Mouse (Mus musculus) embryonic facial prominence, embryonic 12.5 days (tissue): ENCODE measurements around the gene Poc1a. TPM values are rescaled to one million over a fixed set of nuclear protein-coding genes. Genes with fewer than 3 reads are reported as not detected.

Source experiments
- ATAC-seq: fragments of 200-750 bp; cut with Nextera tagmentation; 2 replicates; pipeline ENCODE4 v1.8.0; 2017; ENCODE audit not compliant: insufficient number of reproducible peaks, insufficient read depth, low FRiP score, low TSS enrichment
- H3K27ac ChIP-seq: fragments of 300-500 bp; sonication (generic); 2 replicates; pipeline ENCODE4 v1.5.1; 2016; ENCODE audit warnings: mild to moderate bottlenecking
- H3K27me3 ChIP-seq: fragments of 300-500 bp; sonication (generic); 2 replicates; pipeline ENCODE4 v1.6.1; 2016; ENCODE audit warnings: mild to moderate bottlenecking, moderate library complexity
- H3K36me3 ChIP-seq: fragments of 300-500 bp; sonication (generic); 2 replicates; pipeline ENCODE4 v1.6.1; 2016; ENCODE audit warnings: mild to moderate bottlenecking
- H3K4me1 ChIP-seq: fragments of 300-500 bp; sonication (generic); 2 replicates; pipeline ENCODE4 v1.6.1; 2016
- H3K4me2 ChIP-seq: fragments of 300-500 bp; sonication (generic); replicated peaks from 2 replicates; pipeline ENCODE4 v1.6.1; 2016; ENCODE audit warnings: mild to moderate bottlenecking, moderate library complexity
- H3K4me3 ChIP-seq: fragments of 300-500 bp; sonication (generic); 2 replicates; pipeline ENCODE4 v1.5.1; 2016; ENCODE audit warnings: mild to moderate bottlenecking
- H3K9ac ChIP-seq: fragments of 300-500 bp; sonication (generic); 2 replicates; pipeline ENCODE4 v1.6.1; 2016; ENCODE audit warnings: mild to moderate bottlenecking, moderate library complexity
- H3K9me3 ChIP-seq: fragments of 300-500 bp; sonication (generic); 2 replicates; pipeline ENCODE4 v1.6.1; 2016; ENCODE audit warnings: mild to moderate bottlenecking, moderate library complexity
- WGBS: fragments of 180-500 bp; shearing (Covaris S2); methylation state at CpG from one replicate; pipeline ENCODE4 v1.1.7; 2016; 5-methylcytosine and 5-hydroxymethylcytosine counted together
- polyA plus RNA-seq: library from polyadenylated mRNA; unstranded; fragments of >200 nt; fragmentation: Nextera tagmentation; extraction: Ambion mirVana; gene quantifications from 2 replicates; pipeline ENCODE4 v1.2.1, GENCODE M21; 2016

Gene Poc1a
- polyA plus RNA-seq, 1 experiment from 2014 or later, result 27.9 TPM

DNA sequence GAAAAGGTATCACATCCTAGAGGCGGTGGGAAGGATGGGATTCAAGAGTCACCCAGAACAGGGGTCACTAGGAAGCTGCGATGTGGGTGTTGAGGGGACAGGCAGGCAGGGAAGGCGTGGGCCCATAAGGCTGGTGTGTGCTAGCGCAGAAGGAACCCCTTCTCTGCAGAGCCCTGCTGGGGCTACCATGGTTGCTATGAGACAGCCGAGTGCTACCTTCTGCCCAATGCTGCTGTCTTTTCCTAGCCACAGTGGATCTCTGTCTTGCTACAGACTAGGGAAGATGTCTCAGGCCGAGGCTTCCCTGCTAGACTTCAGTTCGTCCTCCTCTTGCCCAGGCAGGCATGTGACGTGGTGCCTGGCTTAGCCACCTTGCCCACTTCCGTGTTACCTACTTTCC lies 61.7 kb downstream of the Poc1a start:
- no peak for ATAC-seq
- Histone ChIP-seq H3K27me3 (no peaks in the 10 kb centered on the region), H3K36me3 (no peaks in the 10 kb centered on the region), H3K4me1 (peaks cover 68% of the 10 kb centered on the region), H3K9me3 (no peaks in the 10 kb centered on the region), H3K27ac (peak overlapping the region; percentile 98), H3K4me2 (no peak overlapping the region), H3K9ac (no peak overlapping the region), H3K4me3 (no peak overlapping the region)
- WGBS, result 93% methylated on average over 9 of the region's 9 CpGs

DNA sequence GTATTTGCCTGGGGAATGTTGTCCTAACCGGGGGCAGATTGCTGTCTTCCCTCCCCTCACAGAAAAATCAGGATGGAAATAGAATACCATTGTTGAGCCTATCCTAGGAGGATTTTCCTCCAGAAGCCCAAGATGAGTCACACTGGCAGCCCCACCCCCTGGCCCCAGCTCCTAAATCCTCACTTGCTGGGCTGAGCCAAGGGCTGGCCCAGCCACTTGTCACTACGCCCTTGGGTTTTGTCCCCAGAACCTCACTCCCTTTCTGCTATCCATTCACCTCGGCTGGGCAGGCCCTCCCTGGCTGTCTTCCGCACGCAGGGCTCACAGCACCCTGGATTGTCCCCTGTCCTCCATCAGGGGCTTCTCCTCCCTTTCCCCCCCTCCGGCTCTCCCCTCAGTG lies 64.3 kb downstream of the Poc1a start:
- H3K36me3 ChIP-seq, result no peaks in the 10 kb centered on the region
- H3K27me3 ChIP-seq, result no peaks in the 10 kb centered on the region
- H3K4me2 ChIP-seq, result no peak overlapping the region; the same call in 1 of the 2 replicates
- no peak for ATAC-seq
- H3K9ac ChIP-seq, result peak overlapping the region; percentile 29; the same call in 1 of the 2 replicates
- WGBS, result 35% methylated on average over 6 of the region's 6 CpGs
- no peak overlapping the region for H3K4me3 ChIP-seq
- H3K9me3 ChIP-seq, result no peaks in the 10 kb centered on the region
- peak overlapping the region; percentile 74 for H3K27ac ChIP-seq
- peaks cover 67% of the 10 kb centered on the region for H3K4me1 ChIP-seq

DNA sequence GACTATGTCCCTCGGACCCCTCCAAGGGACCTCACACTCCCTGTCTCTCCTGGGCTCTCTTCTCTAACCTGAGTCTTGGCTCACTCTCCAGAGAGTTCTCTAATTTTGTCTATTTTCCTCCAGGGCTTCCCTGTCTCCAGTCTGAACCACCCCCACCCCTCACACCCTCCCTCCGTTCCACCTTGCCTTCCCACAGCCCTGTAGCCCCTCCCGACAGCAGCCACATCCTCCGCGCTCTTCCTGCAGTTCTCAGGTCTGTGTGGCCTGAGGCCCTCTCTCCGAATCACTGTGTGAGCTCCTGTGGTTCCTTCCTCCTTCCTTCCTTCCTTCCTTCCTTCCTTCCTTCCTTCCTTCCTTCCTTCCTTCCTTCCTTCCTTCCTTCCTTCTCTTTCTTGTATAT lies 64.8 kb downstream of the Poc1a start:
- Histone ChIP-seq H3K27ac (peak overlapping the region; percentile 74), H3K9ac (no peak overlapping the region), H3K27me3 (no peaks in the 10 kb centered on the region), H3K4me2 (no peak overlapping the region; the same call in 1 of the 2 replicates), H3K9me3 (no peaks in the 10 kb centered on the region), H3K36me3 (no peaks in the 10 kb centered on the region), H3K4me3 (no peak overlapping the region), H3K4me1 (peaks cover 69% of the 10 kb centered on the region)
- 33% methylated on average over 6 of the region's 6 CpGs for WGBS
- ATAC-seq, result no peak; the same call in 1 of the 2 replicates

DNA sequence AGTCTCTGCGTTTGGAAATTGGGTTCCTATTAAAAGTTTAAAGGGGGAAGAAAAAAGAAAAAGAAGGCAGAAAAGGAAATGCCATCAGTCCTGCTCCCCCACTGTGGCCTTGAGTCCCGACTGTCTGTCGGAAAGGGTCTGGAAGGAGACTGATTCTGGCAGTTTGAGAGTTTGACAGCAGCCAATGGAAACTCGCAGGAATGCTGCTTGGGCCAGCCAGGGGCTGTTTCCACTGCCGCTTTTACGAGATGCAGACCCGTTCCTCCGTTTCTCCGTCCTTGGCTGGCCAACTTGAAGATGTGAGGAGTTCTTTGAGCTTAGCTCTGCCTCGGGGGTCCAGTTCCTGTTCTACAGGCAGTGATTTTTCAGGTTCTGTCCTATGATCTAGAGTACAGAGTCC lies 67.4 kb downstream of the Poc1a start:
- H3K27ac ChIP-seq, result peak overlapping the region; percentile 85

DNA sequence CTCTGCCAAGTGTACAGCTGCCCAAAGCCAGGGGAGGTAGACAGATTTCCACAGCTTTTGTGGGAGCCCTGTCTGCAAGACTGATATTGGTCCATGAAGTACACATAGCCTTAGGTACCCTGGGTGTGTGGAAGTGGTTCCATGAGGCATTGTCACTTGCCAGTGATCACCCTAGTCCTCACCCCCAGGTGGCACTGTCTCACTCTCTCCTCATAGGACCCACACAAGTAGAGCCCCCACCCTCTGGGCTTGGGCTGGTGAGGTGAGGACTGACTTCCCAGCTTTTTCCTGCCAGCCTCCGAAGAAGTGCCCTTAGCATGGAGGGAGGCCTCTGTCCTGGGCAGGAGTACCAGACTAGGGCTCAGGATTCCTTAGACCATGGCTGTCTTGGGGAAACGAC lies 68.2 kb downstream of the Poc1a start:
- Histone ChIP-seq H3K9ac (no peak overlapping the region), H3K27ac (peak overlapping the region; percentile 85), H3K9me3 (no peaks in the 10 kb centered on the region), H3K36me3 (no peaks in the 10 kb centered on the region), H3K4me1 (peaks cover 77% of the 10 kb centered on the region), H3K27me3 (no peaks in the 10 kb centered on the region), H3K4me2 (no peak overlapping the region), H3K4me3 (no peak overlapping the region)
- 39% methylated on average over 2 of the region's 2 CpGs for WGBS
- ATAC-seq, result no peak

More for the DNA sequence above, 67.4 kb downstream of the Poc1a start:
- peaks cover 70% of the 10 kb centered on the region for H3K4me1 ChIP-seq
- H3K9me3 ChIP-seq, result no peaks in the 10 kb centered on the region
- peak overlapping the region; percentile 11; the same call in 1 of the 2 replicates for H3K9ac ChIP-seq
- no peak overlapping the region for H3K4me2 ChIP-seq
- H3K27me3 ChIP-seq, result no peaks in the 10 kb centered on the region
- 35% methylated on average over 10 of the region's 10 CpGs for WGBS
- no peaks in the 10 kb centered on the region for H3K36me3 ChIP-seq
- ATAC-seq, result no peak
- H3K4me3 ChIP-seq, result no peak overlapping the region

DNA sequence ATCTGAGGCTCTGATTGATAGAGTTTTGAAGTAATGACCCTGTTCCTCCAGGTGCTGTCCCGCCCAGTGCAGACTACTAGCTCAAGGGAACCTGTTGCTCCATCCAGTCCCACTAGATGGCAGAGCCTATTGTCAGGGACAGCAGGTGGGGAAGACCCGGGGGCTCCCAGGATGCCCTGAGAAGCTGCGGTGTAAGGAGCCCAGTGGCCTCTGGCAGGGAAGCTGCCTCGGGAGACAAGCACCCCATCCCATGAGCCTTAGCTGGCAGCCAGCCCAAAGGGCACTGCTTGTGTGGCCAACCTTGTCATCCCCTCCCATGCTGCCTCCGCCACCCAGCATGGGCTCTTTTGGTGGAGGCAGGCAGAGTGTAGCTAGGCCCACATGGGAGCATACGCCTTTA lies 70.3 kb downstream of the Poc1a start:
- peaks cover 83% of the 10 kb centered on the region for H3K4me1 ChIP-seq
- no peaks in the 10 kb centered on the region for H3K36me3 ChIP-seq
- H3K27me3 ChIP-seq, result no peaks in the 10 kb centered on the region
- no peak overlapping the region for H3K4me2 ChIP-seq
- 64% methylated on average over 6 of the region's 6 CpGs for WGBS
- H3K9me3 ChIP-seq, result no peaks in the 10 kb centered on the region
- H3K4me3 ChIP-seq, result no peak overlapping the region
- H3K27ac ChIP-seq, result peak overlapping the region; percentile 98
- 0 out of 2 replicates have a peak overlapping the region, but pooled peaks have one; percentile 12 for H3K9ac ChIP-seq
- no peak for ATAC-seq

DNA sequence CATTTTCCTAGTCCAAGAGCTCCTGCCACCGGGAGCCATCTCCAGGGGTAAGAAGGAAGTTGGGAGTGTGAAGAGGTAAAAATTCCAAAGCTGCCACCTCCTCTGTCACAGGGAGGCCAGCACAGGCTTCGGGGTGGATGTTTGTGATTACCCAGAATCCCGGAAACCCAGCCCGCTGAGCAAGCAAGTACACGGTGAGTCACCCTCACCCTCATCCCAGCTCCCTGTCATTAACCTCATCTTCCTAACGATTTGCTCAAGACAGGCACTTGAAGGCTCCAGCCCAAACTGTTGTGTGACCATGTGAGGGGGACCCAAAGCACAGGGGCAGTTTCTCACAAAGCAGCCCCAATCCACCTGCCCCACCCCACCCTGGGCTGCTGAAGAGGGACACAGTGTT lies 72.9 kb downstream of the Poc1a start:
- Histone ChIP-seq H3K4me1 (peaks cover 95% of the 10 kb centered on the region), H3K9me3 (no peaks in the 10 kb centered on the region), H3K36me3 (no peaks in the 10 kb centered on the region), H3K27me3 (no peaks in the 10 kb centered on the region), H3K4me3 (no peak overlapping the region), H3K4me2 (no peak overlapping the region), H3K9ac (no peak overlapping the region), H3K27ac (peak overlapping the region; percentile 98)
- 47% methylated on average over 6 of the region's 6 CpGs for WGBS
- ATAC-seq, result no peak

DNA sequence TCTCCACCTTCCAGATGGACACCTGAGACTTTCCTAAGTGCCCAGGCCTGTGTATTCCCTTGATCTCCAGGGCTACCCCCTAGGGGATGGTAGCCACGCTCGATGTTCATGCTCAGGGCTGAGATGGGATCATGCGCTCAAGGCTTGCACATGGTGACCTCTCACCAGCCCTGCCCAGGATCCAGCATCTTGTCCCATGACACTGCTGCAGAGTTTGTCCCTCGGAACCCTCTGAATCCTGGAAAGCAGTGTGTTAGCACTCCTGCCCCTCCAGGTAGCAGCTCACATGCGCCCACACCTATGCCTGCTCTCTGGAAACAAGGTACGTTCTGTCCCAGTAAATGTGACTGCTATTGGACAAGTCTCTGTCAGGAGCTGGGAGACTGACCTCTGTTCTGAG lies 73.9 kb downstream of the Poc1a start:
- Histone ChIP-seq H3K4me2 (no peak overlapping the region), H3K27ac (peak overlapping the region; percentile 98), H3K27me3 (no peaks in the 10 kb centered on the region), H3K36me3 (no peaks in the 10 kb centered on the region), H3K4me3 (no peak overlapping the region), H3K9ac (no peak overlapping the region; the same call in 1 of the 2 replicates), H3K9me3 (no peaks in the 10 kb centered on the region), H3K4me1 (peaks cover 88% of the 10 kb centered on the region)
- ATAC-seq, result no peak
- 70% methylated on average over 6 of the region's 6 CpGs for WGBS

DNA sequence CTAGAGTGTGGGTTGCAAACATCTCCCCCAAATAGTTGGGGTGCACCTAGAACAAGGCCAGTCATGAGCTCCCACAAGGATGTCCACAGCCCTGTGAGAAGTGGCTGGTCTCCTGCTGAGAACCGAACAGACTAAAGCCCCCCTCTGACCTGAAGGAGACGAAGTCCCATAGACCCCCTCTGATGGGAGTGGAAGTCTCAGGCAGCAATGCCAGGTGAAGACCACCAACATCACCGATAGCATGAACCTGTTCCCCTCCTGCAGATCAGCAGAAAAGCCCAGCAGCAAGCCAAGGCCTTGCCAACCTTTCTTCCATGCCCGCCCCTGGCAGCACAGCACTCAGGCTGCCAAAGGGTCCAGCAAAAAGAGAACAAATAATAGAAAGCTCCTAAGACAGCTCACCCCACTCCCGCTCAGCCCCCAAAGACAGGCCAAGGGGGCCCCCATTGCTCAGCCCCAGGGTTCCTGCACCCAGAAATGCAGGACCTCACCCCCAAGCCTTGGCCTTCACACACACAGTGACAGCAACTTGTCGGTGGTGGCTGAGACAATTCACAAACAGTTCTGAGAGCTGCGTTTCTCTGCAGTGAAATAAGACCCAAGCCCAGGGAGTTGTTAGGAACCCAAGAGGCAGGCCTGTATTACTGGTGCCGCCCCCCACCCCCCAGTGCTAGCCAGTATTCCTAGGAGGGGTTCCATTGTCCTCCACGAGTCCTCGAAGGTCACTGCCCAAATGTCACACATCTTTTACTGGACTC lies 74.5 kb downstream of the Poc1a start:
- Histone ChIP-seq H3K4me2 (peak overlapping the region; percentile 32), H3K27ac (peak overlapping the region; percentile 98), H3K4me1 (peaks cover 82% of the 10 kb centered on the region), H3K36me3 (no peaks in the 10 kb centered on the region), H3K9me3 (no peaks in the 10 kb centered on the region), H3K27me3 (no peaks in the 10 kb centered on the region), H3K9ac (peak overlapping the region; percentile 15; the same call in 1 of the 2 replicates), H3K4me3 (0 out of 2 replicates have a peak overlapping the region, but pooled peaks have one; percentile 9)
- ATAC-seq, result no peak
- WGBS, result 44% methylated on average over 10 of the region's 10 CpGs

DNA sequence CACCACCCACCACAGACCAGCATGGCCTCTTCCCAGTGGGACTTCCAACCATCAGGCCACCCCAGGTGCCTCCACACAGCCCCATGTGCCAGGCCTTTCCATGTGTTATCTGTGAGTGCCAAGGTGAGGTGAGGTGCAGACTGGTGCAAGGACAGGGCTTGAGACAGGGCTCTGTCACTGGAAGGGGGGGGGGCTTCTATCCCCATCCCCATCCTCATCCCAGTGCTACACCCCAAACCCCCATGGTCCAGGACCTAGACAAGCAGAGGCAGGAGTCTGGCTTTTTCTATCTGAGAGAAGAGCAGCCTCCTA lies 75.1 kb downstream of the Poc1a start:
- Histone ChIP-seq H3K4me1 (peaks cover 77% of the 10 kb centered on the region), H3K4me2 (peak overlapping the region; percentile 32), H3K27me3 (no peaks in the 10 kb centered on the region), H3K9ac (peak overlapping the region; percentile 10; the same call in 1 of the 2 replicates), H3K4me3 (peak overlapping the region; percentile 9; the same call in 1 of the 2 replicates), H3K36me3 (no peaks in the 10 kb centered on the region), H3K9me3 (no peaks in the 10 kb centered on the region), H3K27ac (peak overlapping the region; percentile 98)
- no peak for ATAC-seq

DNA sequence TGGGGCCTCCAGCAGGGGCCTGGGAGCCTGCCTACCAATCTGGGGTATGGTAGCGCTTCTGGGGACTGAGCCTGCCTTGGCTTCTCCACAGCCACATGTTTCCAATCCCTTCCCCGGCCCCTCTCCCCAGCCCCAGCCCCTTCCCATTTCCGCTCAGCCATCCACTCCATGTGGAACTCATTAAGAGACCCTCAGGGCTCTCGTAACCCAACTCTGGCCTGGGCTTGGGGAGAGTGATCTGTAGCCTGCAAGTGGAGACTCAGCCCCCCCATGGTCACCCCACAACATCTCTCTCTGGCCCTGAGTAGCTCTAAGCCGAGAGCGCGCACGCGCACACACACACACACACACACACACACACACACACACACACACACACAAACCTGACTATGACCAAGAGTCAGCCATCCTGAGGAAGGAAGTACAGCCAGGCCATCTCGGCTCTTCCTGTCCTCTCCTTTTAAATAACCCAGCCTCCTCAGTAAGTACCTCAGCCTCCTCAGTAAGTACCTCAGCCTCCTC lies 75.5 kb downstream of the Poc1a start:
- no peaks in the 10 kb centered on the region for H3K27me3 ChIP-seq
- H3K36me3 ChIP-seq, result no peaks in the 10 kb centered on the region
- H3K9ac ChIP-seq, result peak overlapping the region; percentile 10; the same call in 1 of the 2 replicates
- H3K4me1 ChIP-seq, result peaks cover 72% of the 10 kb centered on the region
- no peaks in the 10 kb centered on the region for H3K9me3 ChIP-seq
- peak overlapping the region; percentile 98 for H3K27ac ChIP-seq
- peak; percentile 93 for ATAC-seq
- peak overlapping the region; percentile 9; the same call in 1 of the 2 replicates for H3K4me3 ChIP-seq
- peak overlapping the region; percentile 32 for H3K4me2 ChIP-seq
- 33% methylated on average over 10 of the region's 10 CpGs for WGBS

DNA sequence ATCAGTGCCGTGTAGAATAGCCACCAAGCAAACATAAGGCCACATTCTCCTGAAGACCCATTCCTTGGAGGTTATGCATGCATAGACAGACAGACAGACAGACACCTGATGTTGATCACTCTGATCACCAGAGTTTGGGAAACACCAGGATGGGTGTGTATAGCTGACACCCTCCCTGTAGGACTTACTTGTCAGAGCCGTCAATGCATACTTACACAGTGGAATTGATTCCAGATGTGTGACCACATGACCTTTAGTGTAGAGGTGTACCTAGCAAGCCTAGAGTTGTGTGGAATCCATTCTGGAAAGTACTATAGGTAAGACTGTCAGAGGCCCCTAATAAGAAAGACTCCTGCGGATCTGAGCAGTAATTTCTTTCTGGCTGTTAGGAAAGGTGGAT lies 76.3 kb downstream of the Poc1a start:
- 23% methylated on average over 3 of the region's 3 CpGs for WGBS
- Histone ChIP-seq H3K9ac (no peak overlapping the region), H3K9me3 (no peaks in the 10 kb centered on the region), H3K27ac (peak overlapping the region; percentile 98), H3K4me2 (no peak overlapping the region), H3K4me3 (no peak overlapping the region), H3K27me3 (no peaks in the 10 kb centered on the region), H3K4me1 (peaks cover 65% of the 10 kb centered on the region), H3K36me3 (no peaks in the 10 kb centered on the region)
- no peak for ATAC-seq
